Comparison of ENCODE assay signal across 15 mouse cellular contexts in the genomic region with DNA sequence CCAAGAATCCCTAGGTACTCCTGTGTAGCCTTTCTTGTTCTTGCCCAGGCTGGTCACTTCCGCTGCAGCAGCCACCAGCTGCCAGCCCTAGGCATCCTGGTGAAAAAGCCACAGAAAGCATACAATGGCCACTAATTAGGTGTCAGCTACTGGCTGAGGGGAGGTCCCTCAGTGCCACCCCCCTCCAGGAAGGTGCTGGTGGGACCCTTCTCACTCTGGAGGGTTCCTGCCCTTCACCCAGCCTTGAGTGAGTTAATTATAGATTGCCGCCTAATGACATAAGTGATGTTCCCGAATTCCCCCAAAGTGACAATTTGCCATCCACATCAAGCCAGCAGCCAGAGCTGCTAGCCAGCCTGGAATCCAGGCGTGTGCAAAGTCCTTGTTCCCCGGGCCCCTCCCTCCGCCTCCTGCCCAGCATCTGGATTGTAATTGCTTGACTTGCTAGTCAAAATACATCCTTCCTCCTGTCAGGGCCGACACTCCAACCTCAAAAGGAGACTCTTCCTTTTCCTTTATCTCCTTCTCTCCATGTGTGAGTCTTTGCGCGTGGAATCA.
DNase-seq lines count a peak whose midpoint lies in the region; ATAC-seq and TF ChIP-seq lines count a peak whose summit lies in the region.
"Had no signal": no experiment of that assay in that cellular context is flagged by ENCODE, and none has a peak within 500 bp of the region (broad histone marks: within the 10 kb centered on the region; RNA-seq: fewer than 3 reads in every experiment).

No protein-coding gene starts in this region.

- WGBS in limb, embryonic 10.5 days, result 20% methylated on average over 9 of the region's 9 CpGs

- no peaks in the 10 kb centered on the region for H3K36me3 ChIP-seq in G1E (replicated peaks)
- H3K36me3 ChIP-seq in limb, embryonic 10.5 days, result no peaks in the 10 kb centered on the region
- H3K36me3 ChIP-seq: lung, embryonic 15.5 days; midbrain, embryonic 12.5 days; neural tube, embryonic 13.5 days; stomach, embryonic 15.5 days had no signal

- DNase-seq in gastrocnemius, adult 2 months, result peak; percentile 49
- no peak for DNase-seq in gastrocnemius, postnatal 36 days
- DNase-seq in G1E (ENCODE audit: low spot score) (no peak), liver (no peak)
- DNase-seq in limb, embryonic 10.5 days (ENCODE audit: low spot score), result peak; percentile 61
- DNase-seq in layer of hippocampus, adult 9-10 months (ENCODE audit: low spot score), result no peak
- DNase-seq in right cerebral cortex, postnatal 36 days (ENCODE audit: low spot score in 2 of 2), result no peak
- DNase-seq: right cerebral cortex, postnatal 4 days; thymus, postnatal 4 days had no signal

- no peak for ATAC-seq in G1E (ENCODE audit: extremely low read depth, insufficient number of reproducible peaks, low FRiP score, poor library complexity, severe bottlenecking)
- ATAC-seq: intestine, postnatal 0 days had no signal

- H3K4me3 ChIP-seq in gastrocnemius, adult 2 months, result no peak overlapping the region
- H3K4me3 ChIP-seq in G1E (ENCODE audit: low read depth, low read length), result 0 out of 2 replicates have a peak overlapping the region, but pooled peaks have one; percentile 2
- H3K4me3 ChIP-seq in embryonic fibroblast, embryonic 13.5 days (ENCODE audit: insufficient read depth, low read length), result no peak overlapping the region
- H3K4me3 ChIP-seq in limb, embryonic 10.5 days, result peak overlapping the region; percentile 28
- H3K4me3 ChIP-seq: lung, embryonic 15.5 days; midbrain, embryonic 12.5 days; neural tube, embryonic 13.5 days; stomach, embryonic 15.5 days had no signal

- intact Hi-C loops in gastrocnemius, adult 2 months (cut with DNase I), result no loop called here
- intact Hi-C loops in gastrocnemius, postnatal 36 days (cut with DNase I), result no loop called here

- TF ChIP-seq POLR2A in embryonic fibroblast, embryonic 13.5 days (IDR thresholded peaks at IDR 0.05; ENCODE audit: low read depth, low read length), result 0 out of 2 replicates have a peak, but pooled peaks have one; percentile 7

- no peak for TF ChIP-seq CTCF in gastrocnemius, adult 2 months (IDR thresholded peaks at IDR 0.05)
- no peak for TF ChIP-seq CTCF in G1E (IDR thresholded peaks at IDR 0.05; ENCODE audit: low read depth, low read length)
- no peak for TF ChIP-seq CTCF in embryonic fibroblast, embryonic 13.5 days (IDR thresholded peaks at IDR 0.05; ENCODE audit: borderline replicate concordance, insufficient read depth, low read length)

- H3K9me3 ChIP-seq in G1E (replicated peaks), result peaks cover 85% of the 10 kb centered on the region
- no peaks in the 10 kb centered on the region for H3K9me3 ChIP-seq in limb, embryonic 10.5 days (replicated peaks)
- H3K9me3 ChIP-seq: lung, embryonic 15.5 days; midbrain, embryonic 12.5 days; neural tube, embryonic 13.5 days; stomach, embryonic 15.5 days had no signal

- peak overlapping the region; percentile 51 for H3K27ac ChIP-seq in gastrocnemius, adult 2 months
- H3K27ac ChIP-seq in embryonic fibroblast, embryonic 13.5 days (ENCODE audit: insufficient read depth, low read length), result peak overlapping the region; percentile 80
- H3K27ac ChIP-seq in limb, embryonic 10.5 days, result peak overlapping the region; percentile 87
- H3K27ac ChIP-seq: lung, embryonic 15.5 days; midbrain, embryonic 12.5 days; neural tube, embryonic 13.5 days; stomach, embryonic 15.5 days had no signal

- H3K27me3 ChIP-seq in G1E (ENCODE audit: insufficient read depth, low read length), result no peaks in the 10 kb centered on the region; the same call in 1 of the 2 replicates
- peaks cover 15% of the 10 kb centered on the region for H3K27me3 ChIP-seq in limb, embryonic 10.5 days (ENCODE audit: low read depth, poor library complexity, severe bottlenecking)
- H3K27me3 ChIP-seq: stomach, embryonic 15.5 days had no signal

- no peaks in the 10 kb centered on the region for H3K4me1 ChIP-seq in G1E (ENCODE audit: insufficient read depth, low read depth, low read length)
- H3K4me1 ChIP-seq in embryonic fibroblast, embryonic 13.5 days (ENCODE audit: control insufficient read depth, insufficient read depth, low read length), result peaks cover 12% of the 10 kb centered on the region
- peaks cover 55% of the 10 kb centered on the region for H3K4me1 ChIP-seq in limb, embryonic 10.5 days
- H3K4me1 ChIP-seq: stomach, embryonic 15.5 days had no signal

Comparison
In these comparisons a context has a peak if more than half of its experiments do, and no peak if none do; other contexts are left out.
1. DNase-seq: peak in gastrocnemius, adult 2 months (single experiment) and limb, embryonic 10.5 days (single experiment); none in gastrocnemius, postnatal 36 days (0 of 2), G1E (single experiment), layer of hippocampus, adult 9-10 months (single experiment), liver (single experiment) and right cerebral cortex, postnatal 36 days (0 of 2).
2. H3K4me3 ChIP-seq: peak in G1E (single experiment) and limb, embryonic 10.5 days (single experiment); none in gastrocnemius, adult 2 months (single experiment) and embryonic fibroblast, embryonic 13.5 days (single experiment).
3. Peak in every context shown above with its lines, with median percentiles within 50 percentile points of each other: H3K27ac ChIP-seq.